Mouse (Mus musculus): ENCODE data around the gene Dis3l.

Dis3l gene

DNA sequence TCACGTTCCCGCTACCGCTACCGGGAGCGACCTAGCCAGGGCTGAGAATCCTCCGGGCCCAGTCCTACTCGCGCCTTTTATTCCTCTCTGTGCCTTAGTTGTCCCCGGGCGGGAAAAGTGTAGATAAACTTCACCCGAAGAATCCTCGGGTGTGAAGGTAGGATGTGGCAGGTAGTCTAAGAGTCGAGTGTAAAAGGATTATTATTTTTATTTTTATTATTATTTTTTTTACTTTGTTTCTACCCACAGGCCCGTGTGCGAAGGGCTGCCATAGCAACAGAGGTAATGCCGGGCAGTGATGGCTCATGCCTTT, at the start of gene Dis3l:
TSS of gene Dis3l (minus strand) at position 35 of the 313 bp plus-strand sequence.
- no peak for DNase-seq (ENCODE audit: low read depth, low spot score)

GRCm38 (mm10) chr9:64389576-64390292, 48.6 kb upstream of the Dis3l start:
- DNase-seq (ENCODE audit: low read depth, low spot score): no peak

- no peak for DNase-seq (ENCODE audit: low read depth, low spot score)
Observed at GRCm38 (mm10) chr9:64386466-64387211, 45.6 kb upstream of the Dis3l start.

- no peak for DNase-seq (ENCODE audit: low read depth, low spot score)
Observed at GRCm38 (mm10) chr9:64385511-64386465, 44.7 kb upstream of the Dis3l start, which contains the start of gene Megf11. Gene Megf11 (plus strand): TSS chr9:64385626.

DNA sequence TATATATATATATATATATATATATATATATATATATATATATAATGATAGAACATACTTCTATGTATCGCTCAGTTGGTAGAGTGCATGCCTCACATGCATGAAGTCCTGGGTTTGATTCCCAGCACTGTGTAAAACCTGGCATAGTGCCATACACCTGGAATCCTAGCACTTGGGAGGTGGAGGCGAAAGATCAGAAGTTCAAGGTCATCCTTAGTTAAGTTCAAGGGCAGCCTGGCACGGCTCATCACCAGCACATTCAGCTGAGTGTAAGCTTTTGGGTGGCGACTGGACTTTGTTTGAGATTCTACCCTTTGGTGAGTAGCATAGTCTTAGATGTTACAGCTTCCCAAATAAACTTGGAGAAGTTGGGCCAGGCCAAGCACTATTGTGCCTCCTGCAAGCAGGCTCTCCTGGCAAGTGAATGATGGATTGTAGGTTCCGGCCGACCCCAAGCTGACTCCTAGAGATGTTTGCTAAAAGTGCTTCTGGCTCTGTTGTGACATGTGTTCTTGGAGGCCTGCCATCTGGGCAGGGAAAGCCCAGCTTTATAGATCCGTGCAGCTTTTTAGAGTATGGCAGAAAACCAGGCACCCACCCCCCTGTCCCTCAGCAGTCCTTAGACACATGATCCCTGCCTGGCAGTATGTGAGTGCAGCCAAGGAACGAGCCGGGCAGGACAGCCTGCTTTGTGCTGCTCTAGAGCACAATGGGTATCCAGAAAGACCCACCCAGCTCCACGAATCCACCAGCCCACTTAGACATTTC, 42.1 kb upstream of the Dis3l start:
- no peak for DNase-seq (ENCODE audit: low read depth, low spot score)

GRCm38 (mm10) chr9:64376380-64376779, 35.3 kb upstream of the Dis3l start:
- no peak for DNase-seq (ENCODE audit: low read depth, low spot score)

DNA sequence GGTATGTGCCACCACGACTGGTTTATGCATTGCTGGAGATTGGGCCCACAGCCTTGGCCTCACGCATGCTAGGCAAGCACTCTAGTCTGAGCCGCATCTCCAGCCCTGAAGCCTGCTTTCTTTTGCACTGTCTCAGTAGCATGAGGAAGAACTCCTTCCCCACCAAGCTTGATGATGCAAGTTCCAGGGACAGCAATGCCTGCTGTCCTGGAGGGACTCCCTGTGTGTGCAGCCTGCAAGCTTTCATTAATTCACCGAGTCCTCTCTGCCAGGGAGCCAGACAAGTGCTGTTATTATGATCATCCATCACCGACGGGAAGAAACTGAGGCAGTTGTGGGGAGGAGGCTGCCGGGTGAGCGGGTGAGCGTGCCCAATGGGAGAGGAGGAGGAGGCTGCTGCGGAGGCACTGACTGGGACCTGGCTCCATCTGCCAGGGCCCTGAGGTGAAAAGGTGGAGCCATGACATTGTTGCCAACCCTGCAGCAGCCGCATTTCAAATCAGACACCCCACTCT, 30.3 kb upstream of the Dis3l start:
- no peak for DNase-seq (ENCODE audit: low read depth, low spot score)

- DNase-seq (ENCODE audit: low read depth, low spot score): no peak
Observed at GRCm38 (mm10) chr9:64369871-64370270, 28.8 kb upstream of the Dis3l start.

DNA sequence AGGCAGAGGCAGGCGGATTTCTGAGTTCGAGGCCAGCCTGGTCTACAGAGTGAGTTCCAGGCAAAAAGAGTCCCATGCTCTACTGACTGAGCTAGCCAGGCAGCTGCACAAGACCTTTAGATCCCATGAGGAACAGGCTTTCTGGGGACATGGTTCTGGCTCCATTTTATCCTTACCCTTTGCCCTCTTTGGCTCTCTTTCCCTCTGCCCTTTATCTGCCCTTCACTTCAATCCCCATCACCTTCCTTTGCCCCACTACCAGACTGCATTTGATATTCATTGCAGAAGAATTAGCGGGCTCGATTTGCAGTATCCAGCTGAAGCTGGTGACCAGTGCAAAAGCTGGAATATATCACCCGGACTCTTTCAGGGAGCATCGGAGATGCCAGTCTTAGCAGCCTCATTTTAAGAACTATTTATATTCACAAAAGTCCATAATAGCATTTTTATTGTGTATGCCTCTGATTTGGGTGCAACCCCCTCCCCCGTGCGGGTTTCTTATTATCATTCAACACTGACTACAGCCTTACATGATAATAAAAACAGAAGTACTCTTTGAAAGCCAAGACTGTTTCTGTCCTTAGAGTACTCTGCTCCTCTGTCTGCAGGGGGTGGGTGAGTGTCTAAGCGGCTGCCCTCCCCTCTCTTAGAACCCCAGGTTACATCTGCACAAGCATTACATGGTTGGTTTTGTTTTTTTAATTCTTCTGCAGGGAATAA, 20.3 kb upstream of the Dis3l start:
- DNase-seq (ENCODE audit: low read depth, low spot score): no peak

DNA sequence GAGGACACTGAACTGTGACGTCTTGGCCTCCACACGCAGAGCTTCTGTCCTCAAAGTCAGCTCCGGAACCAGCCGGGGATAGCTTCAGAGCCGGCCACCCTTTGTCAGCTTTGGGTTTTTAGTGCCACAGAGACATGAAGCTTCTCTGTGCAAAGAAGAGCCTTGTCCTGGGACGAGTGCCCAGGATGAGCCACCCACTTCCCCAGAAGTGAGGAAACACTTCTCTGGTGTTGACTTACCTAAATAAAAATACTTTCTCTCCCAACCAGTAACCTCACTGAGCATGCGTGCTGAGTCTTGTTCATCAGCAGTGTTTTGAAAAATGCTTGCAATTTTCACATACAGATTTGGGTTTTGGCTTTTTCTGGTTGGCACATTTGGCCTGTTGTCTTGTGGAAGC, 14.5 kb upstream of the Dis3l start:
- DNase-seq (ENCODE audit: low read depth, low spot score): no peak

DNA sequence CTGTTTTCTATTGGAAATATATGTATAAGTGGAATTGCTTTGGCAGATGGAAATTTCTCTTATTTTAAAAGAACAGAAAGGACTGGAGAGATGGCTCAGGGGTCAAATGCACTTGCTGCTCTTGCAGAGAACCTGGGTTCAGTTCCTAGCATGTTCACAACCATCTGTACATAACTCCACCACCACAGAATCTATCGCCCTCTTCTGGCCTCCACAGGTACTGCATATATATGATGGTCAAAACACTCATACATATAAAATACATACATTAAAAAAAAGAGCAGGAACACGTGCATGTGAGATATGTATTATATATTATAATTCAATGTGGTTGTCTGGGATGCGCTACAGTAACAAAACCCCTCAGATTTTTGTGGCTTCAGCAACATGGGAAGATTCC, 10.1 kb upstream of the Dis3l start:
- no peak for DNase-seq (ENCODE audit: low read depth, low spot score)

GRCm38 (mm10) chr9:64349490-64349889, 8.4 kb upstream of the Dis3l start:
- no peak for DNase-seq (ENCODE audit: low read depth, low spot score)

DNA sequence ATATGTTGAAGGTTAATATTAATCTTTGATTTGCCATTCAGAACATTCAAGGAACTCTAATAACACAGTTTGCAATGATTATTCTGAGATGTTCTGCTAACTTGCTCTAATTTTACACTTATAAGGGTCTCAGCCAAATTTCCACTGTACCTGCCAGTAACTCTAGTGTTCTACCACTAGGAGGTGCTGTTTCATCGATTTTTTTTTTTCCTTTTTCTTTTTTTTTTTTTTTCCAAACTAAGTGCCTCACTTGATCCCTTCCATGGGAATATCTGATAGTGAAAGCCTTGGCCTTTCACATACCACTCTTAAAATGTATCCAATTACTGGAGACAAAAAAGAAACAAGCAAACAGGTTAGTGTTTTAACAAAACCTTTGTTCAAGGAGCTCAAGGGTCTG, 6.3 kb upstream of the Dis3l start:
- no peak for DNase-seq (ENCODE audit: low read depth, low spot score)

DNA sequence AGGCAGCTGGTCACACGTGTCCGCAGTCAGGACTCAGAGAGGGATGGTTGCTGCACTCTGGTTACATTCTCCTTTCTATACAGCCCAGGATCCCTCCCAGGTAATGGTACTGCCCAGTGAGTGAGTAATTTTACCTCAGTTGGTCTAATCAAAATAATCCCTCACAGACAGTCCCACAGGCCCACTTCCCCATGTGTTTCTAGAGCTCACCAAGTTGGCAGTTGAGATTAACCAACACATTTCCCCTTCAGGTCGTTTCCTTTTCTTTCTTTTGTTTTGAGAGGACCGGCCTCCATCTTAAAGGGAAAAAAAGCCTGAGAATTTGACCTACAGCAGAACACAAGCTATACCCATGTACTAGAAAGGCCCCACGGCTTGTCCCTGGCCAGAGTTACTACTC, 4.8 kb upstream of the Dis3l start:
- no peak for DNase-seq (ENCODE audit: low read depth, low spot score)

DNA sequence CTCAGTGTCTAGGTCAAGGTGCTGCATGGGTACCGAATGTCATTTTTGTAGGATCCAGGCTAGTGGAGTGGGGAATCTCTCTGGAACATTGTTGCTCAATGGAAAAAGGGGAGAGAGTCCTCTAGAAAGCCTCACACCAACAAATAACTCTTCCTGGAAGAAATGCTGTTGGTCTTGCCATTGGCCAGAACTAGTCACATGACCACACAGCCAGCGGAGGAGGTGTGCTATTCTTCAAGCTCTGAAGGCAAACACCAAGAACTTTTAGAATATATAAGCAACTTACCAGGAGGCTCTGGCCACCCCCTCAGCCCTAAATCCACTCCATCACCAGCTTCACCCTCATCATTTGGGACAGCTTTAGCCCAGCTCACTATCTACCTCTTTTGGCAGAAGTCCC, 2.6 kb upstream of the Dis3l start:
- DNase-seq (ENCODE audit: low read depth, low spot score): no peak

DNA sequence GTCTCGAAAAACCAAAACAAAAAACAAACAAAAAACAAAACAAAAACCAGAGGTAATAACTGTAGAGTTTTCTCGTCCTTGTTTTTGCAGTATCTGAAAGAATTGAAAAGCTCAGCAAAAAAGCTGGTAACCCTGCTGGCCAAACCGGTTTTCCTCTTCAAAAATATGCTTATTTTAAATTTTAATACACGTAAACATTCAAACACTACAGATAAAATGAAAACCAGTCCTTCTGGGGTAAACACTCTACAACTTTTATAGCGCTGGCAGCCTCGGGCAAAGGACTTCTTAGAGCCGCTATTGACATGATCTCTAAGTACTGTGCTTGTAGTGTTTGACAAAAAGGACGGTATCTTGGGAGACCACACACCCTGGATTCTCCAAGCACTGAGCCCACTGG, 583 bp upstream of the Dis3l start:
- no peak for DNase-seq (ENCODE audit: low read depth, low spot score)

- peak; percentile 48 for DNase-seq (ENCODE audit: low read depth, low spot score)
Observed at GRCm38 (mm10) chr9:64340351-64341253, 486 bp downstream of the Dis3l start.

GRCm38 (mm10) chr9:64339361-64339760, 1.7 kb downstream of the Dis3l start:
- no peak for DNase-seq (ENCODE audit: low read depth, low spot score)

DNA sequence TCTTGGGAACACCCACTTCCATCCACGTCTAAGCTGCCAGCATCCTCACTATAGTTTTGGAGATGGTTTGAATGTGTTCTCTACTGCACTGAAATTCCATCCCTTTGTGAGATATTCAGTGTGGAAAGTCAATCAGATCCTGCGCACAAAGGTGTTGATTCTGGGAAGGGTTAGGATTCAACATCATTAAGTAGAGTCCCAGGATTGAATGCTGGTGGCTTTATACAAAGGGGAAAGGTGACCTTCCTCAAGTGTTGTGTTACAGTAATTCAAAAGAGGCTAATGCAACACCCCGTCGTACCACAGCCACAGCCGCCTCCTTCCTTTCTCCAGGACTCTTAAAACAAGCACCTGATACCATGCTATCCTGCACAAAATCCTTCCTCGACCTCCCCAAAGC, 5.3 kb downstream of the Dis3l start:
- DNase-seq (ENCODE audit: low read depth, low spot score): no peak

- DNase-seq (ENCODE audit: low read depth, low spot score): no peak
Observed at GRCm38 (mm10) chr9:64323976-64324375, 17.1 kb downstream of the Dis3l start.
